Mouse (Mus musculus) heart, embryonic 16.5 days (tissue): ENCODE data around the gene Sfmbt1. TPM values are rescaled to one million over a fixed set of nuclear protein-coding genes. Genes with fewer than 3 reads are reported as not detected.

Source experiments
- ATAC-seq: fragments of 200-750 bp; cut with Nextera tagmentation; replicated peaks from 2 replicates; pipeline ENCODE4 v1.8.0; 2017; ENCODE audit warnings: moderate number of reproducible peaks; ENCODE audit not compliant: insufficient read depth, low FRiP score; ENCODE audit errors: extremely low read depth
- H3K27ac ChIP-seq: fragments of 300-500 bp; sonication (generic); 2 replicates; pipeline ENCODE4 v1.5.1; 2014; ENCODE audit warnings: mild to moderate bottlenecking, low read length, control low read depth, moderate library complexity
- H3K27me3 ChIP-seq: fragments of 300-500 bp; sonication (generic); 2 replicates; pipeline ENCODE4 v1.6.1; 2014; ENCODE audit warnings: low read length, mixed read lengths; ENCODE audit not compliant: control insufficient read depth, insufficient read depth
- H3K36me3 ChIP-seq: fragments of 300-500 bp; sonication (generic); 2 replicates; pipeline ENCODE4 v1.6.1; 2014; ENCODE audit not compliant: control insufficient read depth, insufficient read depth
- H3K4me1 ChIP-seq: fragments of 300-500 bp; sonication (generic); 2 replicates; pipeline ENCODE4 v1.6.1; 2014; ENCODE audit warnings: low read length, mixed read lengths; ENCODE audit not compliant: control insufficient read depth, insufficient read depth
- H3K4me2 ChIP-seq: fragments of 300-500 bp; sonication (generic); 2 replicates; pipeline ENCODE4 v1.6.1; 2014; ENCODE audit warnings: low read depth, mild to moderate bottlenecking, control low read depth, low read length
- H3K4me3 ChIP-seq: fragments of 300-500 bp; sonication (generic); 2 replicates; pipeline ENCODE4 v1.5.1; 2014; ENCODE audit warnings: mild to moderate bottlenecking, control low read depth, low read length
- H3K9ac ChIP-seq: fragments of 300-500 bp; sonication (generic); 2 replicates; pipeline ENCODE4 v1.6.1; 2014; ENCODE audit warnings: low read length, control low read depth
- H3K9me3 ChIP-seq: fragments of 300-500 bp; sonication (generic); replicated peaks from 2 replicates; pipeline ENCODE4 v1.6.1; 2016; ENCODE audit warnings: low read length; ENCODE audit not compliant: control insufficient read depth
- WGBS: fragments of 180-500 bp; shearing (Covaris S2); extraction: QIAGEN DNeasy Blood & Tissue Kit; methylation state at CpG from one replicate; pipeline ENCODE4 v1.1.7; 2014; 5-methylcytosine and 5-hydroxymethylcytosine counted together
- polyA plus RNA-seq: library from polyadenylated mRNA; unstranded; fragments of >200 nt; fragmentation: Nextera tagmentation; extraction: Ambion mirVana; gene quantifications from 2 replicates; pipeline ENCODE4 v1.2.1, GENCODE M21; 2015

Gene Sfmbt1
- polyA plus RNA-seq, 1 experiment from 2014 or later, result 9.2 TPM

- ATAC-seq, result no peak
- H3K4me2 ChIP-seq, result no peak overlapping the region
- WGBS, result 75% methylated on average over 6 of the region's 6 CpGs
These were observed 22.2 kb upstream of the Sfmbt1 start for GRCm38 (mm10) chr14:30692439-30692838.

DNA sequence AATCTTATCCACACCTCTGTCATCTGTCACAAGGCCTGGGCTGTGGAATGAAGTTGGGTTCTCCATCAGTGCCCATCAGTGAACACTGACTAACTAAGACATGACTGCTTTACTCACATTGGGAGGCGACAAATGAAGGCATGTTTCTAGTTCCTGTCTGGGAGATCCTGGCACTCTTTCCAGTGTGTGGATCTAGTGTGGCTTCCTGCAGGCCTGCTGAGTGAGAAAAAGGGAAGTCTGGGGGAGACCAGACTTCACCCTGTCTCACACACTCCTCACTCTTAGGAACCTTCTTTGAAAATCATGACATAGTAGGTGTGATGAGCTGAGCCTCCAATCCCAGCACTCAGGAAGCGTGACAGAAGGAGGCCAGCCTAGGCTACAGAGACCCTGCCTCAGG, 19.9 kb upstream of the Sfmbt1 start:
- no peak for ATAC-seq
- no peak overlapping the region for H3K27ac ChIP-seq
- H3K4me2 ChIP-seq, result no peak overlapping the region
- H3K36me3 ChIP-seq, result peaks cover 10% of the 10 kb centered on the region
- no peak overlapping the region for H3K4me3 ChIP-seq
- H3K9me3 ChIP-seq, result no peaks in the 10 kb centered on the region
- H3K9ac ChIP-seq, result no peak overlapping the region
- no peaks in the 10 kb centered on the region for H3K27me3 ChIP-seq
- 0 out of 2 replicates have a peak, but pooled peaks cover 2% of the 10 kb centered on the region for H3K4me1 ChIP-seq
- 81% methylated on average over 2 of the region's 2 CpGs for WGBS

More at GRCm38 (mm10) chr14:30692439-30692838, 22.2 kb upstream of the Sfmbt1 start:
- no peak overlapping the region for H3K9ac ChIP-seq
- H3K36me3 ChIP-seq, result peaks cover 13% of the 10 kb centered on the region
- 0 out of 2 replicates have a peak, but pooled peaks cover 2% of the 10 kb centered on the region for H3K4me1 ChIP-seq
- no peaks in the 10 kb centered on the region for H3K27me3 ChIP-seq
- no peaks in the 10 kb centered on the region for H3K9me3 ChIP-seq
- H3K4me3 ChIP-seq, result no peak overlapping the region
- no peak overlapping the region for H3K27ac ChIP-seq

- peaks cover 2% of the 10 kb centered on the region; the same call in 1 of the 2 replicates for H3K36me3 ChIP-seq
- ATAC-seq, result no peak
- no peaks in the 10 kb centered on the region for H3K9me3 ChIP-seq
- H3K4me1 ChIP-seq, result 0 out of 2 replicates have a peak, but pooled peaks cover 2% of the 10 kb centered on the region
- H3K27me3 ChIP-seq, result no peaks in the 10 kb centered on the region
- 26% methylated on average over 4 of the region's 4 CpGs for WGBS
- no peak overlapping the region for H3K4me3 ChIP-seq
- no peak overlapping the region for H3K4me2 ChIP-seq
- no peak overlapping the region for H3K27ac ChIP-seq
- no peak overlapping the region for H3K9ac ChIP-seq
These were observed 19.0 kb upstream of the Sfmbt1 start for GRCm38 (mm10) chr14:30695609-30696008.

GRCm38 (mm10) chr14:30697407-30698052, 17.1 kb upstream of the Sfmbt1 start:
- H3K27me3 ChIP-seq, result no peaks in the 10 kb centered on the region
- no peak overlapping the region for H3K4me2 ChIP-seq
- ATAC-seq, result no peak
- H3K4me3 ChIP-seq, result no peak overlapping the region
- H3K9me3 ChIP-seq, result no peaks in the 10 kb centered on the region
- WGBS, result 76% methylated on average over 15 of the region's 15 CpGs
- H3K27ac ChIP-seq, result no peak overlapping the region
- H3K36me3 ChIP-seq, result no peaks in the 10 kb centered on the region
- H3K4me1 ChIP-seq, result 0 out of 2 replicates have a peak, but pooled peaks cover 2% of the 10 kb centered on the region
- H3K9ac ChIP-seq, result no peak overlapping the region

DNA sequence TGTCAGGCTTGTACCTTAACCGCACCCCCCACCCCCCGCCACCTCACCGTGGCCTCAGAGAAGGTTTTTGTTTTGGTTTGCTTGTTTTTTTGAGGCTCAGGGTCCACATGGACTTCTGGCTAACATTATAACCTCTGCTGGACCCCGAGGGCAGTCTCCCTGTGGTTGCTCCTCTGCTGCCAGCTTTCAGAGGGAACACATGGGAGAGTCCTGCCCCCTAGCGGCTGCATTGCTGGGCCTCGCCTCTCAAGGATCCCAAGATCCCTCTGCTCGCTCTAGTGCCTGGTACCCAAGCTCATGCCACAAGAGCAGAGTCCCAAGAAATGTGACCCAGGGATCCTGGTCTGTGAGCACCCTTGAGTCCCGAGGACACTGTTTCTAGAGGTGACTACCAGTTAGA, 15.0 kb upstream of the Sfmbt1 start:
- 0 out of 2 replicates have a peak, but pooled peaks cover 2% of the 10 kb centered on the region for H3K4me1 ChIP-seq
- H3K9me3 ChIP-seq, result no peaks in the 10 kb centered on the region
- no peak overlapping the region for H3K4me3 ChIP-seq
- no peak overlapping the region for H3K4me2 ChIP-seq
- H3K9ac ChIP-seq, result no peak overlapping the region
- 37% methylated on average over 8 of the region's 8 CpGs for WGBS
- H3K27me3 ChIP-seq, result no peaks in the 10 kb centered on the region
- no peak overlapping the region for H3K27ac ChIP-seq
- no peak for ATAC-seq
- no peaks in the 10 kb centered on the region for H3K36me3 ChIP-seq

- Histone ChIP-seq H3K27me3 (no peaks in the 10 kb centered on the region), H3K4me1 (no peaks in the 10 kb centered on the region), H3K36me3 (no peaks in the 10 kb centered on the region), H3K9me3 (no peaks in the 10 kb centered on the region), H3K4me2 (no peak overlapping the region), H3K4me3 (no peak overlapping the region), H3K27ac (no peak overlapping the region), H3K9ac (no peak overlapping the region)
- ATAC-seq, result no peak
- WGBS, result 67% methylated on average over 5 of the region's 5 CpGs
These were observed 12.1 kb upstream of the Sfmbt1 start for GRCm38 (mm10) chr14:30702512-30702911.

DNA sequence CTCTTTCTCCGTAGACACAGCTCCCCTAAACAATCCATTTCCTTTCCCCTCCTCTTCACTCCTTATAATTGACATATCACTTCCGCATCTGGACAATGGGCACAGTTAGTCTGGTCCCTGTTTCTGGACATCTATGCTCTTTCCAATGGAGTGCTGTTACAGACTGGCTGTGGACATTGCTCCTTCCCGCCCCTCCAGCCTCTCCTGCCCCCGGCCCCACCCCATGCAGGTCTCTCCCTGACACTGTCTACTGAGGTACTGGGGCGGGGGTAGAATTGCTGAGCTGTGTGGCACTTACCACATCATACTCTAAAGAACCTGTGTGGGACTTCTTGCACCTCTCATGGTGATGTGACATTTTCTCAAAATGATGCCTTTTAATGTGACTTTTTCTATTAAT, 11.6 kb upstream of the Sfmbt1 start:
- ATAC-seq, result no peak
- no peak overlapping the region for H3K27ac ChIP-seq
- no peaks in the 10 kb centered on the region for H3K27me3 ChIP-seq
- H3K4me1 ChIP-seq, result no peaks in the 10 kb centered on the region
- H3K4me2 ChIP-seq, result no peak overlapping the region
- no peaks in the 10 kb centered on the region for H3K9me3 ChIP-seq
- H3K9ac ChIP-seq, result no peak overlapping the region
- no peaks in the 10 kb centered on the region for H3K36me3 ChIP-seq
- H3K4me3 ChIP-seq, result no peak overlapping the region
- 68% methylated on average over 5 of the region's 5 CpGs for WGBS

GRCm38 (mm10) chr14:30704098-30704855, 10.4 kb upstream of the Sfmbt1 start:
- 70% methylated on average over 8 of the region's 8 CpGs for whole genome bisulfite sequencing
- Histone ChIP-seq H3K9me3 (no peaks in the 10 kb centered on the region), H3K4me1 (no peaks in the 10 kb centered on the region), H3K36me3 (no peaks in the 10 kb centered on the region), H3K27ac (no peak overlapping the region), H3K4me2 (no peak overlapping the region), H3K27me3 (no peaks in the 10 kb centered on the region), H3K9ac (no peak overlapping the region), H3K4me3 (no peak overlapping the region)
- ATAC-seq, result no peak

DNA sequence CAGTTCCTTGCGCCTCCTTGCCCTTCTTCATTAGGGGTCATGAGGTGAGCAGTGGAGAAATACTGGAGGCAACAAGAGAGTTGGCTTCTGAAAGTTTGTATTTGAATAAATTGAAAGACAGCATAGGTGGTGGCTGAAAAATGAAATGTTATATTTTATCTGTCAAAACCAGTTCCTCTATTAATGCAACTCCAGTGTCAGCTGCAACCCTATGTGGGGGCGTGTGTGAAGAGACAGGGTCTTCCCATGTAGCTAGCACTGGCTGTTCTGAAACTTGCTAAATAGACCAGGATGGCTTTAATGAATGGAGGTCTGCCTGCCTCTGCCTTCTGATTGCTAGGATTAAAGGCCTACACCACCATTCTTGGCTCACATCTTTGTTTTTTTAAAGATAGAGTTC, 2.8 kb upstream of the Sfmbt1 start:
- 90% methylated on average over 2 of the region's 2 CpGs for WGBS

More for the DNA sequence above, 2.8 kb upstream of the Sfmbt1 start:
- Histone ChIP-seq H3K4me3 (no peak overlapping the region), H3K9ac (no peak overlapping the region), H3K9me3 (no peaks in the 10 kb centered on the region), H3K4me1 (peaks cover 1% of the 10 kb centered on the region), H3K36me3 (no peaks in the 10 kb centered on the region), H3K27ac (no peak overlapping the region), H3K4me2 (no peak overlapping the region), H3K27me3 (peaks cover 4% of the 10 kb centered on the region; the same call in 1 of the 2 replicates)
- no peak for ATAC-seq
